Mouse (Mus musculus): ENCODE results near the gene Sugp1. TPM values are rescaled to one million over a fixed set of nuclear protein-coding genes. Genes with fewer than 3 reads are reported as not detected.

Gene Sugp1
- total and polyA plus RNA-seq, 3 experiments: 6.7 to 19.6 (median 15.8) TPM

- no peak for TF ChIP-seq POLR2A (IDR thresholded peaks at IDR 0.05; ENCODE audit: insufficient read depth, low read depth, low read length)
- no peak for TF ChIP-seq EP300 (IDR thresholded peaks at IDR 0.05; ENCODE audit: insufficient read depth, low read depth, low read length)
- TF ChIP-seq CTCF (IDR thresholded peaks at IDR 0.05): no peak
- Histone ChIP-seq H3K27me3 (ENCODE audit: control insufficient read depth, insufficient read depth, low read length) (no peaks in the 10 kb centered on the region), H3K4me1 (ENCODE audit: control insufficient read depth, insufficient read depth, low read length) (no peaks in the 10 kb centered on the region), H3K9ac (ENCODE audit: low read depth, low read length) (no peak overlapping the region), H3K36me3 (ENCODE audit: control insufficient read depth, insufficient read depth, low read length) (no peaks in the 10 kb centered on the region), H3K4me3 (no peak overlapping the region), H3K27ac (no peak overlapping the region), H3K79me2 (replicated peaks; ENCODE audit: control insufficient read depth, insufficient read depth, low read length) (no peaks in the 10 kb centered on the region)
- 73% methylated on average over 8 of the region's 8 CpGs for WGBS
- no peak for DNase-seq
- intact Hi-C loops (cut with DNase I): no loop called here
Observed at GRCm38 (mm10) chr8:70023596-70023995, 19.0 kb upstream of the Sugp1 start.

- TF ChIP-seq EP300 (IDR thresholded peaks at IDR 0.05; ENCODE audit: insufficient read depth, low read depth, low read length): no peak
- H3K4me1 ChIP-seq (ENCODE audit: control insufficient read depth, insufficient read depth, low read length): peaks cover 3% of the 10 kb centered on the region; the same call in 1 of the 2 replicates
- 90% methylated on average over 2 of the region's 2 CpGs for WGBS
- H3K27ac ChIP-seq: no peak overlapping the region
- no peak overlapping the region for H3K9ac ChIP-seq (ENCODE audit: low read depth, low read length)
- intact Hi-C loops (cut with DNase I): no loop called here
- H3K27me3 ChIP-seq (ENCODE audit: control insufficient read depth, insufficient read depth, low read length): no peaks in the 10 kb centered on the region
- H3K4me3 ChIP-seq: no peak overlapping the region
- H3K79me2 ChIP-seq (replicated peaks; ENCODE audit: control insufficient read depth, insufficient read depth, low read length): no peaks in the 10 kb centered on the region
- DNase-seq: no peak
- peaks cover 3% of the 10 kb centered on the region; the same call in 1 of the 2 replicates for H3K36me3 ChIP-seq (ENCODE audit: control insufficient read depth, insufficient read depth, low read length)
Observed at GRCm38 (mm10) chr8:70026151-70026550, 16.5 kb upstream of the Sugp1 start.

- no peaks in the 10 kb centered on the region for H3K27me3 ChIP-seq (ENCODE audit: control insufficient read depth, insufficient read depth, low read length)
- no peak overlapping the region for H3K4me3 ChIP-seq
- WGBS: 47% methylated on average over 1 of the region's 1 CpGs
- peak overlapping the region; percentile 36 for H3K27ac ChIP-seq
- peaks cover 5% of the 10 kb centered on the region; the same call in 1 of the 2 replicates for H3K36me3 ChIP-seq (ENCODE audit: control insufficient read depth, insufficient read depth, low read length)
- H3K9ac ChIP-seq (ENCODE audit: low read depth, low read length): no peak overlapping the region
- no peak for DNase-seq
- TF ChIP-seq POLR2A (IDR thresholded peaks at IDR 0.05; ENCODE audit: insufficient read depth, low read depth, low read length) (no peak), CTCF (IDR thresholded peaks at IDR 0.05) (no peak), EP300 (IDR thresholded peaks at IDR 0.05; ENCODE audit: insufficient read depth, low read depth, low read length) (no peak)
- peaks cover 2% of the 10 kb centered on the region; the same call in 1 of the 2 replicates for H3K79me2 ChIP-seq (replicated peaks; ENCODE audit: control insufficient read depth, insufficient read depth, low read length)
- intact Hi-C loops (cut with DNase I): no loop called here
- H3K4me1 ChIP-seq (ENCODE audit: control insufficient read depth, insufficient read depth, low read length): peaks cover 3% of the 10 kb centered on the region; the same call in 1 of the 2 replicates
Observed at GRCm38 (mm10) chr8:70030255-70030654, 12.4 kb upstream of the Sugp1 start.

GRCm38 (mm10) chr8:70037994-70038393 lies 4.6 kb upstream of the Sugp1 start:
- Histone ChIP-seq H3K4me1 (ENCODE audit: control insufficient read depth, insufficient read depth, low read length) (peaks cover 12% of the 10 kb centered on the region), H3K79me2 (replicated peaks; ENCODE audit: control insufficient read depth, insufficient read depth, low read length) (peaks cover 16% of the 10 kb centered on the region), H3K9ac (ENCODE audit: low read depth, low read length) (no peak overlapping the region), H3K27me3 (ENCODE audit: control insufficient read depth, insufficient read depth, low read length) (no peaks in the 10 kb centered on the region), H3K4me3 (no peak overlapping the region), H3K36me3 (ENCODE audit: control insufficient read depth, insufficient read depth, low read length) (peaks cover 17% of the 10 kb centered on the region), H3K27ac (no peak overlapping the region)
- WGBS: 82% methylated on average over 1 of the region's 1 CpGs
- TF ChIP-seq POLR2A (IDR thresholded peaks at IDR 0.05; ENCODE audit: insufficient read depth, low read depth, low read length) (no peak), EP300 (IDR thresholded peaks at IDR 0.05; ENCODE audit: insufficient read depth, low read depth, low read length) (no peak), CTCF (IDR thresholded peaks at IDR 0.05) (no peak)
- intact Hi-C loops (cut with DNase I): no loop called here
- DNase-seq: no peak

- WGBS: under 1% methylated on average over 47 of the region's 47 CpGs
- Histone ChIP-seq H3K27me3 (ENCODE audit: control insufficient read depth, insufficient read depth, low read length) (no peaks in the 10 kb centered on the region), H3K27ac (peak overlapping the region; percentile 94), H3K4me1 (ENCODE audit: control insufficient read depth, insufficient read depth, low read length) (peaks cover 11% of the 10 kb centered on the region), H3K4me3 (peak overlapping the region; percentile 99), H3K9ac (ENCODE audit: low read depth, low read length) (peak overlapping the region; percentile 92), H3K79me2 (replicated peaks; ENCODE audit: control insufficient read depth, insufficient read depth, low read length) (peaks cover 13% of the 10 kb centered on the region), H3K36me3 (ENCODE audit: control insufficient read depth, insufficient read depth, low read length) (peaks cover 12% of the 10 kb centered on the region)
- TF ChIP-seq POLR2A (IDR thresholded peaks at IDR 0.05; ENCODE audit: insufficient read depth, low read depth, low read length) (no peak), CTCF (IDR thresholded peaks at IDR 0.05) (no peak), EP300 (IDR thresholded peaks at IDR 0.05; ENCODE audit: insufficient read depth, low read depth, low read length) (no peak)
- intact Hi-C loops (cut with DNase I): loop anchor here (2.0 to 5.0 kb wide), 2 partner anchors 35 to 97 kb away; partner anchors contain the start of genes Borcs8, Mef2b and Rfxank
- DNase-seq: no peak
Observed at GRCm38 (mm10) chr8:70041885-70042546, 597 bp upstream of the Sugp1 start.

- H3K27ac ChIP-seq: no peak overlapping the region
- H3K27me3 ChIP-seq (ENCODE audit: control insufficient read depth, insufficient read depth, low read length): no peaks in the 10 kb centered on the region
- peaks cover 6% of the 10 kb centered on the region for H3K36me3 ChIP-seq (ENCODE audit: control insufficient read depth, insufficient read depth, low read length)
- no peak for DNase-seq
- WGBS: 90% methylated on average over 5 of the region's 5 CpGs
- H3K9ac ChIP-seq (ENCODE audit: low read depth, low read length): no peak overlapping the region
- peaks cover 15% of the 10 kb centered on the region for H3K79me2 ChIP-seq (replicated peaks; ENCODE audit: control insufficient read depth, insufficient read depth, low read length)
- intact Hi-C loops (cut with DNase I): loop anchor here (2.0 to 5.0 kb wide), 2 partner anchors 37 to 95 kb away; partner anchors contain the start of genes Borcs8, Mef2b and Rfxank
- H3K4me3 ChIP-seq: no peak overlapping the region
- TF ChIP-seq POLR2A (IDR thresholded peaks at IDR 0.05; ENCODE audit: insufficient read depth, low read depth, low read length) (no peak), CTCF (IDR thresholded peaks at IDR 0.05) (no peak), EP300 (IDR thresholded peaks at IDR 0.05; ENCODE audit: insufficient read depth, low read depth, low read length) (no peak)
- H3K4me1 ChIP-seq (ENCODE audit: control insufficient read depth, insufficient read depth, low read length): peaks cover 11% of the 10 kb centered on the region
Observed at GRCm38 (mm10) chr8:70043996-70044395, 1.4 kb downstream of the Sugp1 start.

All from heart, adult 2 months (tissue).